Mouse (Mus musculus) skeletal muscle tissue, adult 2 months (tissue): Measurements from ENCODE around the gene Fanca.
"Not testable (repeated sequence)": the region's sequence is repeated elsewhere in the genome, so short reads cannot be mapped to it uniquely, and the experiment has no call there.

ENCODE experiments used
- DNase-seq: peaks from one replicate; pipeline ENCODE4 v3.0.0-alpha.2; 2012; ENCODE audit warnings: low read depth, low spot score

The Fanca gene

DNA sequence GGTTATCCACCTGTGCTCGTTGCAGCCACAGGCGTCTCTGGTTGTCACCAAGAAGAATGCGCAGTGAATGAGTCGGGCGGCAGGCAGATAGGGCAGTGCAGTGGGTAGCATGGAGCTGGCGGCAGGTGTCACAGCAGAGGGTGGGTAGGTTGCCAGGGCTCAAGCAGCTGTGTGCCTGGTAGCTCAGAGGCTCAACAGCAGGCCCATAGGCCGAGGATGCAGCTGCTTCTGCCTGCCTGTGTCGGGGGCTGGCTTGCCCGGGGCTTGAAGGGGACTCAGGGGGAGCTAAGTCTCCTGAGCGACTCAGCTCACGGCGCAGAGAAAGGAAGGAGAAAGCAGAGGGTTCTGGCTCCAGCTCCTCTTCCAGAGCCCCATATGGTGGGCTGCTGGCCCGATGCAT is 85.1 kb downstream of the Fanca start:
- DNase-seq, result no peak

DNA sequence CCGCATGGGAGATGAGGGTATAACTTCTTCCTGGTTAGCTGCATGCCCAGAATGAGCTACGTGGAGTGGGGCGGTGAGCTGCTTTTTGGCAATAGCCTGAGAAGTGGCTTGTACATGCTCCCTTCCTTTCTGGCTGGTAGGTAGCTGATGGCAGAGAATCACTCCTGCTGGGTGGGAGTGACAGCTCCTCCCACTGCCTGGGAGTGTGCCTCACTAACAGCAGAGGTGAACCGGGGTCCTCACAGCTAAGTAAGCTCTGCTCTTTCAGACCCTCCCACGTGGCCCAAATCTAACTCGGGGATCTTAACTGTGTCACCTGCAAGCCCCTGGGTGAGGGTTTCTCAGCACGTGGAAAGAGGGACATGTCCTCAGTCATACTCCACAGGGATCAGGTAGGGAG is 85.8 kb downstream of the Fanca start:
- no peak for DNase-seq

DNA sequence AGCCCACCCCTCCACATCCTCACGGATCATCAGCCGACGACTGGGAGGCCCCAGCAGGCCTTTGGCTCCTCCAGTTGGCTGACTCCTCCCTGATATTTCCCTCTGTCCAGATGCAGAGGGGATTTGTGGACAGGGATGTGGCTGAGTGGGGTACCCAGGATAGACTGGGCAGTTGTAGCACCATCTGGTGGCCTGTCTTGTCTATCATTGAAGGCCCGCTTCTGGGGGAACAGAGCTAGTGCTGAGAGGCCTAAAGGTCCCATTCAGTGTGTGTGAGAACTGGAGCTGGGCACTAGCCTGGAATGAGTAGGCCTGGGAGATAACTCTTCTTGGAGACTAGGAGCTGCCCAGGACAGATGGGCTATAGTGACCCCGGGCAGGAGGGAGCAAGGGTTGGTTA is 86.6 kb downstream of the Fanca start:
- DNase-seq, result no peak

DNA sequence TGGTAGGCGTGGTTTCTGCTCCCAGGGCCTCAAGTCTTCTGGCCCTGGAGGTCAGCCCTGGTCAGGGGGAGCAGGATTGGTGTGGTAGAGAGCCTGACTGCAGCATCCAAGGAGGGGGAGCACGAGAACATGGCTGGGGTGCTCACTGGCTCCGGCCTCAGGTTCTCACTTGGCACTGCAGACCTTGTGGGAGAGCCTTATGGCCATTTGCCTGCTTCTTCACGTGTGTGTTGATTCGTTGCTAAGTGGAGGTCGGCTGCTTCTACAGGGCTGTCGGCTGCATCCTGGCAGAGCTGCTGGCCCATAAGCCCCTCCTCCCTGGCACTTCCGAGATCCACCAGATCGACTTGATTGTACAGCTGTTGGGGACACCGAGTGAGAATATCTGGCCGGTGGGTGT is 88.0 kb downstream of the Fanca start:
- DNase-seq, result not testable (repeated sequence)

DNA sequence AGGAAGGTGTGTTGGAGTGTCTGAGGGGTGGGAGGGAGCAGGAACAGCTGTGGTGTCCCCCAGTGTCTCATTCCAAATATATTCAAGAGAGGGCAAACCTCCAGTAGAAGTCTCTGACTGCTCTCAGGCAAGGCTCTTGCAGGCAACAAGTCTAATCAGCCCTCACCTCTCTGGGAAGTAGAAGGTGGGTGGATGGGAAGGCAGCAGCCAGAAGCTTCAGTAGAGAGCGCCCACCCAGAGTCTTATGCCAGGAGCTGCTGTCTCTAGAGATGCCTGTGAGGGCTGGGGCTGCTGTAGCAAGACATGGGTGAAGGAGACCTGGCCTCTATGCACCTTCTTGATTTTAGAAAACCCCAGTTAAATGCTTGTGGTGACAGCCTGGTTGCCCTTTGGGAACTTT is 90.0 kb downstream of the Fanca start:
- DNase-seq, result no peak

DNA sequence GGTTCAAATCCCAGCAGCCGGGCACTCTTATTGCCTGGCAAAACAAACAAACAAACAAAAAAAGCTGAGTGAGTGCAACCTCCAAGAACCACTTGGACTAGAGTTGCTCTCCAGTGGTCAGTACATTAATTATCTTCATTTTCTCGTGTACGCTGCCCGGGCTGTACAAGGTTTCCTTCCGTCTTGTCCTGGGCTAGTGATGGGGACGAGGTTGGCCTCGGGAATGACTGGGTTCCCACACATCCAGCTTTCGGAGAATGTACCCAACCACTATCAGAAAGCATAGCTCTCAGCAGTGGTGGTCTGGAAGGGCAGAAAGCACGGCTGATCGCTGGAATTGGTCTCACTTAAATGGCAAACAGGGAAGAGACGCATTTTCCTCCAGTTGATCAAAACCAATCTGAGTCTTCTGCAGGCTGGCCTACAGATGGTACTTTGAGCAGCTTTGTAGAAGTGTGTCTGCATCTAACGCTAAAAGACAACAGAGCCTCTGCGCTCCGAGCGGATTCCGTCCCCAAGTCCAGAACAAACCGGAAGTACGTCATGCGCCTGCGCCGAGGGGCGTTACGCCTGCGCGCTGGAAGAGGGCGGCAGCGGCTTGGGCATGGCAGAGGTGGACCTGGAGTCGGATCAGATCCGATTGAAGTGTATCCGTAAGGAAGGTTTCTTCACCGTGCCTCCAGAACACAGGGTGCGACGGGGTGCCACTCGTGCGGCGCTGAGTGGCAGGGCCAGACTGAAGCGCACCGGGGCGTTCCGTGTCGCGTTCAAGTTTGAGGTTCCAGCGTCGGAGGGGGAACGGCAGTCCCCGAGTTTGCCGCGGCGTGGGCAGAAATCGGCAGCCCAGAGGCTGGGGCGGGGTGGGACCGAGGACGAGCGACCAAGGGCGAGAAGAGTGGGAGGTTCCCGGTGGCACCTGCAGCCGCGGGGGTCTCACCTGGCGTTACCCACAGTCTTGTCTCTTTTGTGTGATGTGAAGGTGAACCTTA is 93.8 kb downstream of the Fanca start, which contains the start of gene Cdk10:
Gene Cdk10, plus strand, starts transcription at position 565 of the 989 bp plus-strand sequence.
- peak; percentile 86 for DNase-seq

DNA sequence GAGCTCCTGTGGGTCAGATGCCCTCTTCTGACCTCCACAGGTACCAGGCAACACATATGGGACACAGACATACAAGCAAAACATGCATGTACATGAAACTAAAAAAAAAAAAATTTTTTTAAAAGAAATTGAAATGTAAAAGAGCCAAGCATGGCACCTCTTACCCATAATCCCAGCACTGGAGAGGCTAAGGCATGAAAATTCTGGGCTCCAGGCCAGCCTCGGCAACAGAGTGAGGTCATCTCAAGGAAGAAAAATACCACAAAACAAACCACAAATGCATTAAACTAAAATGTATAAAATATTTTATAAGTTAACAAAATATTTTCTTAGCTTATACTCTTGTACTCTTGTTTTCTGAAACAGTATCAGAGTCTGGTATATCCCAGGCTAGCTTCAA is 97.5 kb downstream of the Fanca start:
- no peak for DNase-seq
